Mouse (Mus musculus): Measurements from ENCODE around the gene Ccdc148. TPM values are rescaled to one million over a fixed set of nuclear protein-coding genes. Genes with fewer than 3 reads are reported as not detected.

Gene Ccdc148
- polyA plus RNA-seq, 1 experiment from 2014 or later: 0.73 TPM

- 61% methylated on average over 14 of the region's 14 CpGs for WGBS
- Histone ChIP-seq H3K4me2 (no peak overlapping the region), H3K9me3 (replicated peaks) (peaks cover 5% of the 10 kb centered on the region; the same call in 1 of the 2 replicates), H3K27ac (ENCODE audit: poor library complexity, severe bottlenecking) (peak overlapping the region; percentile 65), H3K27me3 (replicated peaks) (no peaks in the 10 kb centered on the region), H3K9ac (no peak overlapping the region), H3K4me1 (replicated peaks) (peaks cover 7% of the 10 kb centered on the region; the same call in 1 of the 2 replicates), H3K4me3 (no peak overlapping the region), H3K36me3 (no peaks in the 10 kb centered on the region)
- ATAC-seq (ENCODE audit: insufficient number of reproducible peaks, low FRiP score): no peak
These were observed 167.9 kb downstream of the Ccdc148 start for GRCm38 (mm10) chr2:58992431-58993191.

- 79% methylated on average over 7 of the region's 7 CpGs for WGBS
- Histone ChIP-seq H3K36me3 (no peaks in the 10 kb centered on the region), H3K4me2 (no peak overlapping the region), H3K27me3 (replicated peaks) (no peaks in the 10 kb centered on the region), H3K9ac (no peak overlapping the region), H3K27ac (ENCODE audit: poor library complexity, severe bottlenecking) (no peak overlapping the region), H3K4me3 (no peak overlapping the region), H3K4me1 (replicated peaks) (no peaks in the 10 kb centered on the region), H3K9me3 (replicated peaks) (0 out of 2 replicates have a peak, but pooled peaks cover 4% of the 10 kb centered on the region)
- ATAC-seq (ENCODE audit: insufficient number of reproducible peaks, low FRiP score): no peak
These were observed 182.4 kb downstream of the Ccdc148 start for GRCm38 (mm10) chr2:58978095-58978494.

GRCm38 (mm10) chr2:58971507-58972275 is 188.8 kb downstream of the Ccdc148 start:
- Histone ChIP-seq H3K27me3 (replicated peaks) (no peaks in the 10 kb centered on the region), H3K4me2 (peak overlapping the region; percentile 52), H3K4me3 (no peak overlapping the region), H3K36me3 (no peaks in the 10 kb centered on the region), H3K4me1 (replicated peaks) (peaks cover 10% of the 10 kb centered on the region; the same call in 1 of the 2 replicates), H3K9me3 (replicated peaks) (no peaks in the 10 kb centered on the region), H3K27ac (ENCODE audit: poor library complexity, severe bottlenecking) (peak overlapping the region; percentile 59), H3K9ac (no peak overlapping the region; the same call in none of the 2 replicates)
- 0 out of 2 replicates have a peak, but pooled peaks have one; percentile 36 for ATAC-seq (ENCODE audit: insufficient number of reproducible peaks, low FRiP score)
- WGBS: 34% methylated on average over 9 of the region's 9 CpGs

- Histone ChIP-seq H3K9me3 (replicated peaks) (0 out of 2 replicates have a peak, but pooled peaks cover 5% of the 10 kb centered on the region), H3K4me2 (no peak overlapping the region), H3K27me3 (replicated peaks) (no peaks in the 10 kb centered on the region), H3K4me3 (no peak overlapping the region), H3K27ac (ENCODE audit: poor library complexity, severe bottlenecking) (no peak overlapping the region), H3K9ac (no peak overlapping the region), H3K36me3 (no peaks in the 10 kb centered on the region), H3K4me1 (replicated peaks) (no peaks in the 10 kb centered on the region)
- WGBS: 62% methylated on average over 2 of the region's 2 CpGs
- no peak for ATAC-seq (ENCODE audit: insufficient number of reproducible peaks, low FRiP score)
These were observed 203.6 kb downstream of the Ccdc148 start for GRCm38 (mm10) chr2:58956770-58957300.

GRCm38 (mm10) chr2:58956351-58956750 is 204.1 kb downstream of the Ccdc148 start:
- no peak for ATAC-seq (ENCODE audit: insufficient number of reproducible peaks, low FRiP score)
- Histone ChIP-seq H3K4me3 (no peak overlapping the region), H3K9me3 (replicated peaks) (0 out of 2 replicates have a peak, but pooled peaks cover 5% of the 10 kb centered on the region), H3K27me3 (replicated peaks) (no peaks in the 10 kb centered on the region), H3K4me1 (replicated peaks) (no peaks in the 10 kb centered on the region), H3K9ac (no peak overlapping the region), H3K27ac (ENCODE audit: poor library complexity, severe bottlenecking) (no peak overlapping the region), H3K36me3 (no peaks in the 10 kb centered on the region), H3K4me2 (no peak overlapping the region)
- WGBS: 84% methylated on average over 2 of the region's 2 CpGs

GRCm38 (mm10) chr2:58952101-58952500 is 208.4 kb downstream of the Ccdc148 start:
- Histone ChIP-seq H3K27me3 (replicated peaks) (no peaks in the 10 kb centered on the region), H3K4me1 (replicated peaks) (no peaks in the 10 kb centered on the region), H3K36me3 (no peaks in the 10 kb centered on the region), H3K4me3 (no peak overlapping the region), H3K9me3 (replicated peaks) (0 out of 2 replicates have a peak, but pooled peaks cover 5% of the 10 kb centered on the region), H3K4me2 (no peak overlapping the region), H3K9ac (no peak overlapping the region), H3K27ac (ENCODE audit: poor library complexity, severe bottlenecking) (no peak overlapping the region)
- WGBS: 84% methylated on average over 3 of the region's 3 CpGs
- ATAC-seq (ENCODE audit: insufficient number of reproducible peaks, low FRiP score): no peak

- Histone ChIP-seq H3K9me3 (replicated peaks) (no peaks in the 10 kb centered on the region), H3K4me1 (replicated peaks) (no peaks in the 10 kb centered on the region), H3K27ac (ENCODE audit: poor library complexity, severe bottlenecking) (no peak overlapping the region), H3K4me2 (no peak overlapping the region), H3K36me3 (no peaks in the 10 kb centered on the region), H3K9ac (no peak overlapping the region), H3K27me3 (replicated peaks) (no peaks in the 10 kb centered on the region), H3K4me3 (no peak overlapping the region)
- WGBS: 73% methylated on average over 7 of the region's 7 CpGs
- ATAC-seq (ENCODE audit: insufficient number of reproducible peaks, low FRiP score): no peak
These were observed 211.7 kb downstream of the Ccdc148 start for GRCm38 (mm10) chr2:58948796-58949195.

- ATAC-seq (ENCODE audit: insufficient number of reproducible peaks, low FRiP score): no peak
- WGBS: 70% methylated on average over 4 of the region's 4 CpGs
- Histone ChIP-seq H3K4me1 (replicated peaks) (no peaks in the 10 kb centered on the region), H3K9ac (no peak overlapping the region), H3K27ac (ENCODE audit: poor library complexity, severe bottlenecking) (no peak overlapping the region; the same call in 1 of the 2 replicates), H3K4me3 (no peak overlapping the region), H3K36me3 (no peaks in the 10 kb centered on the region), H3K9me3 (replicated peaks) (no peaks in the 10 kb centered on the region), H3K4me2 (no peak overlapping the region), H3K27me3 (replicated peaks) (no peaks in the 10 kb centered on the region)
These were observed 219.1 kb downstream of the Ccdc148 start for GRCm38 (mm10) chr2:58941361-58941760.

- no peak overlapping the region for H3K4me3 ChIP-seq
- no peaks in the 10 kb centered on the region for H3K27me3 ChIP-seq (replicated peaks)
- no peak overlapping the region for H3K4me2 ChIP-seq
- no peaks in the 10 kb centered on the region for H3K9me3 ChIP-seq (replicated peaks)
- H3K27ac ChIP-seq (ENCODE audit: poor library complexity, severe bottlenecking): no peak overlapping the region
- no peaks in the 10 kb centered on the region for H3K36me3 ChIP-seq
- WGBS: 87% methylated on average over 2 of the region's 2 CpGs
- ATAC-seq (ENCODE audit: insufficient number of reproducible peaks, low FRiP score): no peak
- no peak overlapping the region for H3K9ac ChIP-seq
- H3K4me1 ChIP-seq (replicated peaks): no peaks in the 10 kb centered on the region
These were observed 234.9 kb downstream of the Ccdc148 start for GRCm38 (mm10) chr2:58925551-58925950.

- H3K9ac ChIP-seq: no peak overlapping the region
- H3K9me3 ChIP-seq (replicated peaks): peaks cover under 1% of the 10 kb centered on the region; the same call in 1 of the 2 replicates
- H3K4me1 ChIP-seq (replicated peaks): no peaks in the 10 kb centered on the region
- H3K4me3 ChIP-seq: no peak overlapping the region
- H3K27ac ChIP-seq (ENCODE audit: poor library complexity, severe bottlenecking): no peak overlapping the region
- WGBS: 56% methylated on average over 4 of the region's 4 CpGs
- no peaks in the 10 kb centered on the region for H3K36me3 ChIP-seq
- no peaks in the 10 kb centered on the region for H3K27me3 ChIP-seq (replicated peaks)
- no peak overlapping the region for H3K4me2 ChIP-seq
- ATAC-seq (ENCODE audit: insufficient number of reproducible peaks, low FRiP score): no peak
These were observed 242.1 kb downstream of the Ccdc148 start for GRCm38 (mm10) chr2:58918351-58918750.

GRCm38 (mm10) chr2:58912339-58912738 is 248.1 kb downstream of the Ccdc148 start:
- Histone ChIP-seq H3K9ac (no peak overlapping the region), H3K36me3 (no peaks in the 10 kb centered on the region), H3K4me1 (replicated peaks) (peaks cover 12% of the 10 kb centered on the region; the same call in 1 of the 2 replicates), H3K27ac (ENCODE audit: poor library complexity, severe bottlenecking) (no peak overlapping the region), H3K4me3 (no peak overlapping the region), H3K9me3 (replicated peaks) (peaks cover 7% of the 10 kb centered on the region; the same call in 1 of the 2 replicates), H3K27me3 (replicated peaks) (no peaks in the 10 kb centered on the region), H3K4me2 (no peak overlapping the region)
- 80% methylated on average over 8 of the region's 9 CpGs for WGBS
- ATAC-seq (ENCODE audit: insufficient number of reproducible peaks, low FRiP score): no peak

Measured in heart, embryonic 12.5 days (tissue).